Mouse (Mus musculus) hindbrain, embryonic 16.5 days (tissue): Measurements from ENCODE around the gene Xpo4. TPM values are rescaled to one million over a fixed set of nuclear protein-coding genes. Genes with fewer than 3 reads are reported as not detected.

Source experiments
- ATAC-seq: fragments of 200-750 bp; cut with Nextera tagmentation; 2 replicates; pipeline ENCODE4 v1.8.0; 2017; ENCODE audit warnings: moderate TSS enrichment, moderate library complexity
- H3K27ac ChIP-seq: fragments of 300-500 bp; sonication (generic); 2 replicates; pipeline ENCODE4 v1.5.1; 2014; ENCODE audit warnings: low read depth, mild to moderate bottlenecking, control low read depth, low read length, moderate library complexity
- H3K27me3 ChIP-seq: fragments of 300-500 bp; sonication (generic); replicated peaks from 2 replicates; pipeline ENCODE4 v1.6.1; 2014; ENCODE audit warnings: low read length; ENCODE audit not compliant: control insufficient read depth, insufficient read depth
- H3K36me3 ChIP-seq: fragments of 300-500 bp; sonication (generic); 2 replicates; pipeline ENCODE4 v1.6.1; 2014; ENCODE audit warnings: mild to moderate bottlenecking, low read length, moderate library complexity, mixed read lengths; ENCODE audit not compliant: control insufficient read depth, insufficient read depth
- H3K4me1 ChIP-seq: fragments of 300-500 bp; sonication (generic); 2 replicates; pipeline ENCODE4 v1.6.1; 2014; ENCODE audit warnings: low read depth, low read length; ENCODE audit not compliant: control insufficient read depth, insufficient read depth
- H3K4me2 ChIP-seq: fragments of 300-500 bp; sonication (generic); 2 replicates; pipeline ENCODE4 v1.6.1; 2014; ENCODE audit warnings: mild to moderate bottlenecking, low read length, control low read depth, moderate library complexity
- H3K4me3 ChIP-seq: fragments of 300-500 bp; sonication (generic); 2 replicates; pipeline ENCODE4 v1.5.1; 2014; ENCODE audit warnings: mild to moderate bottlenecking, low read length, control low read depth, moderate library complexity
- H3K9ac ChIP-seq: fragments of 300-500 bp; sonication (generic); 2 replicates; pipeline ENCODE4 v1.6.1; 2014; ENCODE audit warnings: low read depth, mild to moderate bottlenecking, control low read depth, low read length, moderate library complexity
- H3K9me3 ChIP-seq: fragments of 300-500 bp; sonication (generic); 2 replicates; pipeline ENCODE4 v1.6.1; 2014; ENCODE audit warnings: mild to moderate bottlenecking, low read length, moderate library complexity; ENCODE audit not compliant: control insufficient read depth
- WGBS: fragments of 180-500 bp; shearing (Covaris S2); extraction: QIAGEN DNeasy Blood & Tissue Kit; methylation state at CpG from one replicate; pipeline ENCODE4 v1.1.7; 2014; 5-methylcytosine and 5-hydroxymethylcytosine counted together
- polyA plus RNA-seq: library from polyadenylated mRNA; unstranded; fragments of >200 nt; fragmentation: Nextera tagmentation; extraction: Ambion mirVana; gene quantifications from 2 replicates; pipeline ENCODE4 v1.2.1, GENCODE M21; 2015

The Xpo4 gene
- polyA plus RNA-seq = 9.8 and 11.0 TPM in 2 replicates

DNA sequence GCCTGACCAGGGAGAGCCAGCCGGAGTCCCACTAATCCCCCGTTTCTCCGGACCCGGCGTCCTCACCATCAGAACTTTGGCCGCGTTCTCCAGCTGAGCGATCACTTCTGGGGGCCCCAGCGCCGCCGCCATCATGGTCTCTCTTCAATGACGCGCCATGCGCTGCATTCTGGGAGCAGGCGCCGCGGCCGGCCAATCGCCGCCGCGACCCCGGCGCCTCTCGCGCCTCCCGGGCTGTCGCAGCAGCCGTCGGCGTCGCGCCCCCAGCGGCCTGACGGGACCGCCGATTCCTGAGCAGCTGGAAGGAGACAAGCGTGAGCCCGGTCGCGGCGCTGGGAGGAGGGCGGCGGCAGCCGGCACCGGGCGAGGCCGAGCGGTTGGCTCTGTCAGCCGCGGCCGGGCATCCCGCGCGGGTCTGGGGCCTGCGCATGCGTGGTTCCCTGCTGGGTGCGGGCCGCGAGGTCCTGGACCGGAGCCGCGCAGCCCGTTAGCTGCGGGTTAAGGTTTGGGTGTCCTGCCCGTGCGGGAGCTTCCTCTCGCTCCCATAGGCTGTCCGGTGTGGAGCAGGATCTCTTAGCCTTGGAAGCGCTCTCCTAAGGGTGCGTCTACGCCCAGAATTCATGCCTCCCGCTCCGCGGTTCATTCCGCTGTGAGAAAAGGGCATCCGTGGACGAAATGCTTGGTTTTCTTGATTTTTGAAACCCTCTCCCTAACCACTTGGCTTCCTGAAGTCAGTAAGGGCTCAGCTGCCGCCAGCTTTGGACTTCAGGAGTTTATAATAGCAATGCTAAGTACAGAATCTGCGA, at the start of gene Xpo4:
Gene Xpo4 (minus strand): TSS at position 609 of the 806 bp plus-strand sequence.
- Histone ChIP-seq H3K4me2 (peak within 1 kb of the TSS; percentile 94), H3K9me3 (no peaks in the 10 kb centered on the region), H3K36me3 (no peaks in the 10 kb centered on the region), H3K4me1 (peaks cover 14% of the 10 kb centered on the region), H3K27ac (peak within 1 kb of the TSS; percentile 98), H3K4me3 (peak within 1 kb of the TSS; percentile 93), H3K9ac (peak within 1 kb of the TSS; percentile 95), H3K27me3 (no peaks in the 10 kb centered on the region)
- ATAC-seq = peak; percentile 98
- WGBS = under 1% methylated on average over 73 of the region's 80 CpGs

DNA sequence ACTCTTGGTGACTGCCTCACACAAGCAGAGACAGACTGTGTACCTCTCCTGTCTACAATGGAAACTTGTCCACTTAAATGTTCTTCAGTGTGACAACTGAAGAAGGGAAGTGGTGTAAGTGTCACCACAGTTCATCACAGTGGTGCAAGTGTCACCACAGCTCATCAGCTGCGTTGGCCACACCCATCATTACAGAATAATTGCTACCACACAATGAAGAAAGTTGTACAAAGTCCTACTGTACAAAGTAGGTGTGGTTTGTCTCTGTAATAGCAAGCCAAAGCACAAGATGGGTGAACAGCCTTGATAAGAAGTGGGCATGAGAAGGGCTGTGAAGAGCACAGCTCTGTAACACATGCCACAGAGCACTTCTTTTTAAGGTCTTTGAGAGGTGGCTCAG, 47.7 kb upstream of the Xpo4 start:
- no peak for ATAC-seq
- Histone ChIP-seq H3K4me3 (no peak overlapping the region), H3K9me3 (no peaks in the 10 kb centered on the region), H3K27ac (no peak overlapping the region), H3K36me3 (no peaks in the 10 kb centered on the region), H3K4me2 (no peak overlapping the region), H3K4me1 (peaks cover 5% of the 10 kb centered on the region), H3K9ac (no peak overlapping the region), H3K27me3 (no peaks in the 10 kb centered on the region)
- 100% methylated on average over 1 of the region's 1 CpGs for WGBS

DNA sequence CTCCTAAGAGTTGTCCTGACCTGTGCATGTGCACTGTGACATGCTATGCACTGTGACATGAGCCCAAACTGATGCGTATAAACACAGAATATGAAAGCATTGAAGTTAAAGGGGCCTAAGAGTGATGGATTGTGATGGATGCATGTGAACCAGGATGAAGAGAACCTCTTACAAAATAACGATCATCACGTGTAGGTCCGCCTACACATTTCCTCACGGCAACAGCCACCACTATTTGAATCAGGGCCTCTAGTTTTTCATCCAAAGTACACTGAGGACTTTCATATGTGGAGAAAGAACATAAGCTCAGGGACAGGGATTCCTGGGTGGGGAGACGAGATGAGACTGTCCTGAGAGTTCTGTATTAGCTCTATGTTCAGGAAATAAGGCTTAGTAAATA, 45.8 kb upstream of the Xpo4 start:
- WGBS = 87% methylated on average over 6 of the region's 6 CpGs
- ATAC-seq = no peak
- no peaks in the 10 kb centered on the region for H3K36me3 ChIP-seq
- no peak overlapping the region for H3K4me3 ChIP-seq
- H3K4me1 ChIP-seq = peaks cover 18% of the 10 kb centered on the region
- H3K27ac ChIP-seq = no peak overlapping the region
- no peaks in the 10 kb centered on the region for H3K27me3 ChIP-seq
- H3K9ac ChIP-seq = no peak overlapping the region
- H3K4me2 ChIP-seq = no peak overlapping the region
- H3K9me3 ChIP-seq = no peaks in the 10 kb centered on the region

DNA sequence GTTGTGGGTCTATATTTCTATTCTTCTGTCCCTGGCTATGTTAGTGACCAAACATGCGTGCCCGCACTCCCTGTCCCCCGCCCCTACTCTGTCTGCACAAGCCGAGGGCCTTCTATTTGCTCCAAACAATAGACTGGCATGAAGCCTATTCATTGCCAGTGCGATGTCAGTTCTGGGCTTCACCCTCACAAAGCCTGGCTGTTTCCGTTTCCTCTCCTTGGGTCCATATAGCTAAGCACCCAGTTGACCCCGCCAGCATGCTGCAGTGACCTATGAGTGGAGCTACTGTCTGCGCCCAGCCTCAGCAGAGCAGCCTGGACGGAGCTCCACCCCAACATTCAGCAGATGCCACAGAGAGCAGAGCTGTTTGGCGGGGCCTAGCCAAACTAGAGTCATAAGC, 43.9 kb upstream of the Xpo4 start:
- no peak overlapping the region for H3K9ac ChIP-seq
- H3K27me3 ChIP-seq = no peaks in the 10 kb centered on the region
- H3K4me3 ChIP-seq = no peak overlapping the region
- ATAC-seq = peak; percentile 34; the same call in 1 of the 2 replicates
- 21% methylated on average over 10 of the region's 10 CpGs for WGBS
- H3K4me2 ChIP-seq = no peak overlapping the region
- H3K36me3 ChIP-seq = no peaks in the 10 kb centered on the region
- no peaks in the 10 kb centered on the region for H3K9me3 ChIP-seq
- peaks cover 18% of the 10 kb centered on the region for H3K4me1 ChIP-seq
- H3K27ac ChIP-seq = no peak overlapping the region

DNA sequence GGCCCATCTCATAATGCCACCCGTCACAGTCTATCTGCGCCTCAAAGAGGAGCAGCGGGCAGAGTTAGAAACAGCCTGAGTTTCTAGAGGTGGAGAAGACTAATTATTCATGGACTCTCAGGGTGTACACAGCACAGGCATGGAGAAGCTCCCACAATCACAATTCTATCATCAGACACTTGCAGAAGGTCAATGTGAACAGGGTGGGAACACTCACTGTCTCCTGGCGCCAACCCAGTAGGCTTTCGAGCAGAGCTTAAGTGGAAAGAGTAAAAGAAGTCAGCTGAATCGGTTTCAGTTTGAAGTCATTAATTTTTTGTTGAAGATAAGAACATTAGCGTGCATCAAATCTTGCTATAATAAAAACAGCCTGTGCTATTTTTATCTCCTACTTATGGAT, 43.4 kb upstream of the Xpo4 start:
- Histone ChIP-seq H3K27me3 (no peaks in the 10 kb centered on the region), H3K27ac (no peak overlapping the region), H3K4me2 (no peak overlapping the region), H3K9me3 (no peaks in the 10 kb centered on the region), H3K4me1 (peaks cover 18% of the 10 kb centered on the region), H3K9ac (no peak overlapping the region), H3K4me3 (no peak overlapping the region), H3K36me3 (no peaks in the 10 kb centered on the region)
- ATAC-seq = no peak
- WGBS = 57% methylated on average over 7 of the region's 7 CpGs

DNA sequence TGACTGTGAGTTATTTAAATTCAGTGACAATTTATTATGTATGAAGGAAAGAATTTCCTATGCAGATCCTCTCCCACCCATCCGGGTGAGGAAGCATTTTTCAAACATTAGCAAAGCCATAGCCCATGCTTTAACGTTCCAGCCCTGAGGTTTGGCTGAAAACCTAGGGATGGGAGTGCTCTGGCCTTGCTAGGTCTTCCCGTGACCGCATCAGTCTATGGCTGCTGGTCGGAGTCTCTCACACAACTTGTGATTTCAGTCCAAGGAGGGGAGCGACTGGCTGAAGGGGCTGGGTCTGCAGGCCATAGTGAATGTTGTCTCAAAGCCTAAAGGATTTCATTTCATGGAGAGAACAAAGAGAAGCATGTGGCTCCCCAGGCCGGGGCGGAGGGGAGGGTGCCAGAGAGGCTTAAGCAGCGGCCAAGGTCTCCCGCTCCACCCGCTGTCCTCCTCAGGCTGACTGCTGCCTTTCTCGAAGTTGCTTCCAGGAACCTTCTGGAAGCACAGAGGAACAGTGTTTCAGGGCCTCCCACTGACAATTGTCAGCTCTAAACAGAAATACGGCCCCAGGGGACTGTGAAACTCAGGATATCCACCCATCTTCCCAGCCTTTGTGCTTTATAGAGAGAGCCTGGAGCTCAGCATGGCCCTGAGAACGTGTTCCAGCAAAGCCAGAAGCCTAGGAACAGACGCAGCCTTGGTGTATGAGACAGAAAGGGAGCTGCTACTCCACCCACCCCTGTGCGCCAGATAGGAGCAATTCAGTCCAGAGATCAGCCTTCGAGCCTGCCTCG, 42.1 kb upstream of the Xpo4 start:
- H3K4me2 ChIP-seq = no peak overlapping the region
- H3K9me3 ChIP-seq = no peaks in the 10 kb centered on the region
- peak overlapping the region; percentile 76 for H3K27ac ChIP-seq
- ATAC-seq = peak; percentile 69
- H3K4me1 ChIP-seq = peaks cover 18% of the 10 kb centered on the region
- H3K9ac ChIP-seq = peak overlapping the region; percentile 18; the same call in 1 of the 2 replicates
- no peak overlapping the region for H3K4me3 ChIP-seq
- no peaks in the 10 kb centered on the region for H3K27me3 ChIP-seq
- H3K36me3 ChIP-seq = no peaks in the 10 kb centered on the region
- WGBS = 35% methylated on average over 18 of the region's 18 CpGs

DNA sequence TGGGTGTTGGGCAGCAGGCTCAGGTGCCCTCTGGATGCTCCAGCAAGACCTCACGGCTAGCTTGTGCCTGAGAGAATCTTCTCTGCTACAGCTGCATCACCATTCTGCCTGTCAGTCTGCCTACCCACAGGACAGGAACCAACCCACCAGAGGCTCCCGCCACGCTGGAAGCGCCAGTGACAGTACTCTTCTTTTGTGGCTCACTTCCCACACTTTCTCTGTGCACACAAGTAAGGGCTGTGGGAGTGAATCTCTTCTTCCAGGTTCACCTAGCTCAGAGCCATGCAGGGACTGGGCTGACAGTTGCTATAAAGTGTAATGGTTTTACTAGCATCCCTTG, 41.5 kb upstream of the Xpo4 start:
- WGBS = 60% methylated on average over 4 of the region's 4 CpGs
- H3K27ac ChIP-seq = peak overlapping the region; percentile 13; the same call in 1 of the 2 replicates
- peaks cover 18% of the 10 kb centered on the region for H3K4me1 ChIP-seq
- H3K4me2 ChIP-seq = no peak overlapping the region
- ATAC-seq = peak; percentile 16; the same call in 1 of the 2 replicates
- no peaks in the 10 kb centered on the region for H3K27me3 ChIP-seq
- H3K9ac ChIP-seq = peak overlapping the region; percentile 18
- no peak overlapping the region for H3K4me3 ChIP-seq
- H3K9me3 ChIP-seq = no peaks in the 10 kb centered on the region
- no peaks in the 10 kb centered on the region for H3K36me3 ChIP-seq

DNA sequence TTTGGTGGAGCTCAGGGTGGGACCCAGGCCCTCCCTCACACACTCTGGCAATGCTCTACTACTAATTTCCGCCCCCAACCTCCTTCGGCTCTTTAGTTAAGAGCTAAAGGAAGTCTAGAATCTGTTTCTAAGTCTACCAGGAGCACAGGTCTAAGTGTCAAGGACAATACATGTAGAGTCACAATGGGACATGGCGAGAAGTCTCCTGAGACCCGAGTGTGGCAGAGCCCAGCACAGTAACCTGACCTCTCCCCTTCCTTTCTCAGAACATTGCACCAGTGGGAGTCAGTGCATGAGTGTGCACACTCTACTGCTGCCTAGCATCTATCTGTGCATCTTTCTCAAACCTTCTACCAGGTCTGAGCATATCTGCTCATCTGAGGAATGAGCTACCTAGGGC, 40.5 kb upstream of the Xpo4 start:
- Histone ChIP-seq H3K27ac (no peak overlapping the region), H3K9ac (no peak overlapping the region), H3K4me2 (no peak overlapping the region), H3K27me3 (no peaks in the 10 kb centered on the region), H3K4me1 (peaks cover 18% of the 10 kb centered on the region), H3K36me3 (no peaks in the 10 kb centered on the region), H3K9me3 (no peaks in the 10 kb centered on the region), H3K4me3 (no peak overlapping the region)
- no peak for ATAC-seq
- 89% methylated on average over 4 of the region's 4 CpGs for WGBS

DNA sequence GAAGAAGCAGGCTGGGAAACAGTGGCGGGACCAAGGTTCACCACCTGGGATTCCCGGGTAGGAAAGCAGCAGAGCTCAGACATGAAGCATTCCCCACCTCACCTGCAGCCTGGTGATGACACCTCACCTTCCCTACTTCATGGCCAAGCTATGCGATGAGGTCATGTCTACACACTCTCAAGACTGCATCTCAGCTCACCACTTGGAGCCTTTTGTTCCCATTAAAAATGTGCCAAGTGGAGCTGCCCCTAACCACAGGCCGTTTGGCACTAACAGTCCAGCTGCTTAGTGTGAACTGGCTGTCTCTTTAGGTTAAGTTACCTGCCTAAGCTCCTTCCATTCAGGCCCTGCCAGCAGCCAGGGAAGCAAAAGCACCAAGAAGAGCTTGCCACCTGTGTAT, 39.8 kb upstream of the Xpo4 start:
- no peaks in the 10 kb centered on the region for H3K9me3 ChIP-seq
- no peak overlapping the region for H3K4me2 ChIP-seq
- no peak overlapping the region for H3K9ac ChIP-seq
- 89% methylated on average over 4 of the region's 4 CpGs for WGBS
- no peak for ATAC-seq
- no peaks in the 10 kb centered on the region for H3K27me3 ChIP-seq
- no peak overlapping the region for H3K27ac ChIP-seq
- no peak overlapping the region for H3K4me3 ChIP-seq
- H3K4me1 ChIP-seq = peaks cover 18% of the 10 kb centered on the region
- peaks cover 2% of the 10 kb centered on the region; the same call in 1 of the 2 replicates for H3K36me3 ChIP-seq
